Mouse (Mus musculus) liver, adult 2 months (tissue): ENCODE data around the gene Arl8b.

Experiments
- CTCF ChIP-seq: fragments of 200-500 bp; IDR thresholded peaks from 2 replicates; pipeline ENCODE4 v1.5.1; 2011; ENCODE audit warnings: low read depth, low read length, control low read depth
- POLR2A ChIP-seq: fragments of 200-500 bp; IDR thresholded peaks from 2 replicates; pipeline ENCODE4 v1.6.1; 2011; ENCODE audit warnings: low read length, control low read depth; ENCODE audit not compliant: insufficient read depth; ENCODE audit errors: extremely low read depth

DNA sequence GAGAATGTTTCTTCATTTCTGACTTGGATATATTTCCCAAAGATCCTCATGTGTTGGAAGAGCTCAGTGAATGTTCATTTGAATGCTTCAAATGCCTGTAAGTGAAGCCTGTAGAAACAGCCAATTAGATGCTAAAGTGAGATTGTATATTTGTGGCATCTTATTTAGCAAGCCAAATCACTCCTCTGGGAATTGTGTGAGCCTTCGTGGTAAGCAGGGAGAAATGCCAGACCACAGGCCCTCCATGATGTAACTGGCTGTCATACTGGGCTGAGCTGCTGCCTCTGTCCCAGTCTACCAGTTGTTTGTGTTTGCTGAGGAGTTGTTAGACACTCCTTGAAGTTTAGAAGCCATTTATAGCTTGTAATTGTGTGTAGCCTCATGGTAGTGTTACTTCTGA, 60.8 kb downstream of the Arl8b start:
- no peak for TF ChIP-seq POLR2A
- no peak for TF ChIP-seq CTCF
